Mouse (Mus musculus) gastrocnemius, postnatal 4 days (tissue): ENCODE results near the gene Clec2d. TPM values are rescaled to one million over a fixed set of nuclear protein-coding genes. Genes with fewer than 3 reads are reported as not detected.
A peak's percentile ranks its signal among the peaks of the same experiment; 100 is the strongest.
"Not testable (repeated sequence)": the region's sequence is repeated elsewhere in the genome, so short reads cannot be mapped to it uniquely, and the experiment has no call there.

Source experiments
- DNase-seq, 2 experiments: peaks; one replicate each; pipeline ENCODE4 v3.0.0; 2021 to 2022; ENCODE audit warnings: low spot score in 2 of 2, mixed read lengths in 2 of 2
- long read RNA-seq, 2 experiments: library from polyadenylated mRNA; stranded (forward); transcript quantifications; one replicate each; pipeline ENCODE4 v2.0.0; 2021
- total RNA-seq, 2 experiments: library from RNA; stranded (reverse); gene quantifications; 2 replicates each; pipeline ENCODE4 v1.2.3; 2021

Clec2d gene
- 10 to 100 TPM; 32.1 to 44.6 TPM for total RNA-seq
- long read RNA-seq, experiment 1 = 0 reads
- long read RNA-seq, experiment 2 = 0 reads

GRCm38 (mm10) chr6:129180403-129181169 is at the start of gene Clec2d:
TSS of gene Clec2d (plus strand) at chr6:129180615.
- DNase-seq = peak; percentile 45 to 81

- DNase-seq = no peak
These were observed 47.6 kb upstream of the Clec2d start for GRCm38 (mm10) chr6:129132604-129133341.

GRCm38 (mm10) chr6:129146812-129147211 is 33.6 kb upstream of the Clec2d start:
- no peak for DNase-seq

GRCm38 (mm10) chr6:129160103-129160502 is 20.3 kb upstream of the Clec2d start:
- DNase-seq = no peak

GRCm38 (mm10) chr6:129161136-129161535 is 19.3 kb upstream of the Clec2d start:
- DNase-seq = no peak

GRCm38 (mm10) chr6:129161951-129162350 is 18.5 kb upstream of the Clec2d start:
- no peak for DNase-seq

- no peak for DNase-seq
These were observed 17.7 kb upstream of the Clec2d start for GRCm38 (mm10) chr6:129162587-129163159.

GRCm38 (mm10) chr6:129163606-129164005 is 16.8 kb upstream of the Clec2d start:
- no peak for DNase-seq

- no peak for DNase-seq
These were observed 9.5 kb upstream of the Clec2d start for GRCm38 (mm10) chr6:129170925-129171324.

GRCm38 (mm10) chr6:129171675-129172074 is 8.7 kb upstream of the Clec2d start:
- no peak for DNase-seq

GRCm38 (mm10) chr6:129174836-129175235 is 5.6 kb upstream of the Clec2d start:
- DNase-seq = no peak

- DNase-seq = no peak
These were observed 4.8 kb upstream of the Clec2d start for GRCm38 (mm10) chr6:129175612-129176011.

- DNase-seq = no peak
These were observed 3.8 kb upstream of the Clec2d start for GRCm38 (mm10) chr6:129176621-129177020.

- DNase-seq = no peak
These were observed 1.1 kb upstream of the Clec2d start for GRCm38 (mm10) chr6:129179281-129179680.

GRCm38 (mm10) chr6:129179831-129180230 is 584 bp upstream of the Clec2d start:
- not testable (repeated sequence) for DNase-seq

- no peak for DNase-seq
These were observed 834 bp downstream of the Clec2d start for GRCm38 (mm10) chr6:129181249-129181648.

GRCm38 (mm10) chr6:129181683-129182082 is 1.3 kb downstream of the Clec2d start:
- DNase-seq = no peak

GRCm38 (mm10) chr6:129182518-129182917 is 2.1 kb downstream of the Clec2d start:
- no peak for DNase-seq

GRCm38 (mm10) chr6:129184001-129184400 is 3.6 kb downstream of the Clec2d start:
- not testable (repeated sequence) for DNase-seq

- no peak for DNase-seq
These were observed 4.4 kb downstream of the Clec2d start for GRCm38 (mm10) chr6:129184788-129185187.

- DNase-seq = no peak
These were observed 5.6 kb downstream of the Clec2d start for GRCm38 (mm10) chr6:129186022-129186421.
